Mouse (Mus musculus): ENCODE measurements at regions not wholly inside any gene's neighbourhood (a gene's known extent, or its start where the extent isn't known, plus 50 kb on each side); places are given as distances from the start of the nearest gene placed in this dataset.

- no peaks in the 10 kb centered on the region for H3K27me3 ChIP-seq (ENCODE audit: control insufficient read depth, insufficient read depth, low read depth, low read length)
- H3K4me2 ChIP-seq (ENCODE audit: low read depth, low read length), result no peak overlapping the region
- H3K27ac ChIP-seq (ENCODE audit: low read length), result no peak overlapping the region
- H3K4me3 ChIP-seq (ENCODE audit: low read depth, low read length), result no peak overlapping the region
- H3K4me1 ChIP-seq (ENCODE audit: control insufficient read depth, low read depth, low read length), result no peaks in the 10 kb centered on the region
- H3K36me3 ChIP-seq (ENCODE audit: control insufficient read depth, insufficient read depth), result no peaks in the 10 kb centered on the region
- ATAC-seq (ENCODE audit: low read depth), result no peak
- no peak overlapping the region for H3K9ac ChIP-seq (ENCODE audit: low read depth, low read length)
- H3K9me3 ChIP-seq (replicated peaks; ENCODE audit: control insufficient read depth, low read length), result no peaks in the 10 kb centered on the region
- 67% methylated on average over 8 of the region's 8 CpGs for WGBS (ENCODE audit: insufficient replicate concordance)
These were observed 163.6 kb upstream of the Egfl6 start for GRCm38 (mm10) chrX:166749055-166749679.

GRCm38 (mm10) chrX:166731354-166731753, 145.8 kb upstream of the Egfl6 start:
- Histone ChIP-seq H3K4me3 (ENCODE audit: low read depth, low read length) (no peak overlapping the region), H3K9me3 (replicated peaks; ENCODE audit: control insufficient read depth, low read length) (no peaks in the 10 kb centered on the region), H3K4me1 (ENCODE audit: control insufficient read depth, low read depth, low read length) (no peaks in the 10 kb centered on the region), H3K4me2 (ENCODE audit: low read depth, low read length) (no peak overlapping the region), H3K27ac (ENCODE audit: low read length) (no peak overlapping the region), H3K27me3 (ENCODE audit: control insufficient read depth, insufficient read depth, low read depth, low read length) (no peaks in the 10 kb centered on the region), H3K9ac (ENCODE audit: low read depth, low read length) (no peak overlapping the region), H3K36me3 (ENCODE audit: control insufficient read depth, insufficient read depth) (no peaks in the 10 kb centered on the region)
- no peak for ATAC-seq (ENCODE audit: low read depth)
- WGBS (ENCODE audit: insufficient replicate concordance), result 65% methylated on average over 2 of the region's 2 CpGs

GRCm38 (mm10) chrX:166728622-166728928, 143.1 kb upstream of the Egfl6 start:
- no peaks in the 10 kb centered on the region for H3K36me3 ChIP-seq (ENCODE audit: control insufficient read depth, insufficient read depth)

GRCm38 (mm10) chrX:166727823-166728621, 142.5 kb upstream of the Egfl6 start:
- H3K4me1 ChIP-seq (ENCODE audit: control insufficient read depth, low read depth, low read length), result no peaks in the 10 kb centered on the region
- H3K27me3 ChIP-seq (ENCODE audit: control insufficient read depth, insufficient read depth, low read depth, low read length), result no peaks in the 10 kb centered on the region
- H3K9me3 ChIP-seq (replicated peaks; ENCODE audit: control insufficient read depth, low read length), result no peaks in the 10 kb centered on the region
- no peaks in the 10 kb centered on the region for H3K36me3 ChIP-seq (ENCODE audit: control insufficient read depth, insufficient read depth)
- H3K4me3 ChIP-seq (ENCODE audit: low read depth, low read length), result no peak overlapping the region
- no peak overlapping the region for H3K4me2 ChIP-seq (ENCODE audit: low read depth, low read length)
- H3K27ac ChIP-seq (ENCODE audit: low read length), result no peak overlapping the region
- no peak for ATAC-seq (ENCODE audit: low read depth)
- no peak overlapping the region for H3K9ac ChIP-seq (ENCODE audit: low read depth, low read length)
- 66% methylated on average over 7 of the region's 7 CpGs for WGBS (ENCODE audit: insufficient replicate concordance)

More at GRCm38 (mm10) chrX:166728622-166728928, 143.1 kb upstream of the Egfl6 start:
- WGBS (ENCODE audit: insufficient replicate concordance), result 65% methylated on average over 2 of the region's 2 CpGs
- no peak for ATAC-seq (ENCODE audit: low read depth)
- H3K27ac ChIP-seq (ENCODE audit: low read length), result no peak overlapping the region
- H3K4me3 ChIP-seq (ENCODE audit: low read depth, low read length), result no peak overlapping the region
- H3K9ac ChIP-seq (ENCODE audit: low read depth, low read length), result no peak overlapping the region
- no peaks in the 10 kb centered on the region for H3K27me3 ChIP-seq (ENCODE audit: control insufficient read depth, insufficient read depth, low read depth, low read length)
- no peak overlapping the region for H3K4me2 ChIP-seq (ENCODE audit: low read depth, low read length)
- H3K4me1 ChIP-seq (ENCODE audit: control insufficient read depth, low read depth, low read length), result no peaks in the 10 kb centered on the region
- no peaks in the 10 kb centered on the region for H3K9me3 ChIP-seq (replicated peaks; ENCODE audit: control insufficient read depth, low read length)

GRCm38 (mm10) chrX:166725761-166726503, 140.4 kb upstream of the Egfl6 start:
- Histone ChIP-seq H3K9ac (ENCODE audit: low read depth, low read length) (no peak overlapping the region), H3K4me2 (ENCODE audit: low read depth, low read length) (no peak overlapping the region), H3K4me3 (ENCODE audit: low read depth, low read length) (no peak overlapping the region), H3K27ac (ENCODE audit: low read length) (no peak overlapping the region), H3K4me1 (ENCODE audit: control insufficient read depth, low read depth, low read length) (no peaks in the 10 kb centered on the region), H3K27me3 (ENCODE audit: control insufficient read depth, insufficient read depth, low read depth, low read length) (peaks cover 4% of the 10 kb centered on the region; the same call in 1 of the 2 replicates), H3K9me3 (replicated peaks; ENCODE audit: control insufficient read depth, low read length) (no peaks in the 10 kb centered on the region), H3K36me3 (ENCODE audit: control insufficient read depth, insufficient read depth) (no peaks in the 10 kb centered on the region)
- ATAC-seq (ENCODE audit: low read depth), result no peak
- 62% methylated on average over 6 of the region's 6 CpGs for WGBS (ENCODE audit: insufficient replicate concordance)

GRCm38 (mm10) chrX:166718075-166718474, 132.6 kb upstream of the Egfl6 start:
- H3K27ac ChIP-seq (ENCODE audit: low read length), result no peak overlapping the region
- H3K9me3 ChIP-seq (replicated peaks; ENCODE audit: control insufficient read depth, low read length), result no peaks in the 10 kb centered on the region
- no peaks in the 10 kb centered on the region for H3K36me3 ChIP-seq (ENCODE audit: control insufficient read depth, insufficient read depth)
- no peak for ATAC-seq (ENCODE audit: low read depth)
- no peak overlapping the region for H3K9ac ChIP-seq (ENCODE audit: low read depth, low read length)
- H3K4me3 ChIP-seq (ENCODE audit: low read depth, low read length), result no peak overlapping the region
- no peaks in the 10 kb centered on the region for H3K4me1 ChIP-seq (ENCODE audit: control insufficient read depth, low read depth, low read length)
- peaks cover 4% of the 10 kb centered on the region; the same call in 1 of the 2 replicates for H3K27me3 ChIP-seq (ENCODE audit: control insufficient read depth, insufficient read depth, low read depth, low read length)
- H3K4me2 ChIP-seq (ENCODE audit: low read depth, low read length), result no peak overlapping the region

GRCm38 (mm10) chrX:166709306-166709705, 123.8 kb upstream of the Egfl6 start:
- no peak overlapping the region for H3K9ac ChIP-seq (ENCODE audit: low read depth, low read length)
- no peak overlapping the region for H3K4me2 ChIP-seq (ENCODE audit: low read depth, low read length)
- no peak overlapping the region for H3K27ac ChIP-seq (ENCODE audit: low read length)
- WGBS (ENCODE audit: insufficient replicate concordance), result 57% methylated on average over 2 of the region's 2 CpGs
- ATAC-seq (ENCODE audit: low read depth), result no peak
- H3K4me1 ChIP-seq (ENCODE audit: control insufficient read depth, low read depth, low read length), result no peaks in the 10 kb centered on the region
- no peaks in the 10 kb centered on the region for H3K27me3 ChIP-seq (ENCODE audit: control insufficient read depth, insufficient read depth, low read depth, low read length)
- H3K4me3 ChIP-seq (ENCODE audit: low read depth, low read length), result no peak overlapping the region
- no peaks in the 10 kb centered on the region for H3K36me3 ChIP-seq (ENCODE audit: control insufficient read depth, insufficient read depth)
- H3K9me3 ChIP-seq (replicated peaks; ENCODE audit: control insufficient read depth, low read length), result no peaks in the 10 kb centered on the region

- H3K4me1 ChIP-seq (ENCODE audit: control insufficient read depth, low read depth, low read length), result no peaks in the 10 kb centered on the region
- ATAC-seq (ENCODE audit: low read depth), result no peak
- no peak overlapping the region for H3K9ac ChIP-seq (ENCODE audit: low read depth, low read length)
- no peaks in the 10 kb centered on the region for H3K9me3 ChIP-seq (replicated peaks; ENCODE audit: control insufficient read depth, low read length)
- no peak overlapping the region for H3K4me3 ChIP-seq (ENCODE audit: low read depth, low read length)
- no peaks in the 10 kb centered on the region for H3K27me3 ChIP-seq (ENCODE audit: control insufficient read depth, insufficient read depth, low read depth, low read length)
- no peak overlapping the region for H3K27ac ChIP-seq (ENCODE audit: low read length)
- no peaks in the 10 kb centered on the region for H3K36me3 ChIP-seq (ENCODE audit: control insufficient read depth, insufficient read depth)
- WGBS (ENCODE audit: insufficient replicate concordance), result 47% methylated on average over 1 of the region's 1 CpGs
- H3K4me2 ChIP-seq (ENCODE audit: low read depth, low read length), result no peak overlapping the region
These were observed 122.6 kb upstream of the Egfl6 start for GRCm38 (mm10) chrX:166708106-166708505.

- Histone ChIP-seq H3K27ac (ENCODE audit: low read length) (no peak overlapping the region), H3K4me3 (ENCODE audit: low read depth, low read length) (no peak overlapping the region), H3K4me2 (ENCODE audit: low read depth, low read length) (no peak overlapping the region), H3K9ac (ENCODE audit: low read depth, low read length) (no peak overlapping the region), H3K4me1 (ENCODE audit: control insufficient read depth, low read depth, low read length) (no peaks in the 10 kb centered on the region), H3K36me3 (ENCODE audit: control insufficient read depth, insufficient read depth) (no peaks in the 10 kb centered on the region), H3K27me3 (ENCODE audit: control insufficient read depth, insufficient read depth, low read depth, low read length) (no peaks in the 10 kb centered on the region), H3K9me3 (replicated peaks; ENCODE audit: control insufficient read depth, low read length) (no peaks in the 10 kb centered on the region)
- peak; percentile 27; the same call in 1 of the 2 replicates for ATAC-seq (ENCODE audit: low read depth)
- WGBS (ENCODE audit: insufficient replicate concordance), result 50% methylated on average over 1 of the region's 1 CpGs
These were observed 121.5 kb upstream of the Egfl6 start for GRCm38 (mm10) chrX:166707029-166707428.
